Mouse (Mus musculus): ENCODE data around the gene Zfp706. TPM values are rescaled to one million over a fixed set of nuclear protein-coding genes. Genes with fewer than 3 reads are reported as not detected.

The Zfp706 gene
- polyA plus RNA-seq, 1 experiment from 2014 or later: 868 TPM

GRCm38 (mm10) chr15:37020581-37021245, 13.1 kb upstream of the Zfp706 start:
- Histone ChIP-seq H3K4me1 (replicated peaks; ENCODE audit: control insufficient read depth, insufficient read depth) (no peaks in the 10 kb centered on the region), H3K36me3 (ENCODE audit: control insufficient read depth, insufficient read depth, low read length) (no peaks in the 10 kb centered on the region), H3K9ac (ENCODE audit: low read length) (no peak overlapping the region), H3K9me3 (ENCODE audit: control insufficient read depth, low read length) (no peaks in the 10 kb centered on the region), H3K4me2 (replicated peaks; ENCODE audit: low read depth) (no peak overlapping the region), H3K27ac (replicated peaks) (no peak overlapping the region), H3K4me3 (ENCODE audit: low read depth, low read length) (no peak overlapping the region), H3K27me3 (ENCODE audit: control insufficient read depth, insufficient read depth, low read length) (no peaks in the 10 kb centered on the region)
- no peak for TF ChIP-seq EP300 (optimal IDR thresholded peaks at IDR 0.05)
- peak; percentile 70 for TF ChIP-seq CTCF (IDR thresholded peaks at IDR 0.05; ENCODE audit: low read depth)
- no peak for ATAC-seq (ENCODE audit: low FRiP score, low TSS enrichment)
- no peak for DNase-seq (ENCODE audit: low spot score)

- no peak overlapping the region for H3K4me2 ChIP-seq (replicated peaks; ENCODE audit: low read depth)
- 67% methylated on average over 3 of the region's 3 CpGs for WGBS
- no peak overlapping the region for H3K4me3 ChIP-seq (ENCODE audit: low read depth, low read length)
- TF ChIP-seq EP300 (optimal IDR thresholded peaks at IDR 0.05): no peak
- TF ChIP-seq CTCF (IDR thresholded peaks at IDR 0.05; ENCODE audit: low read depth): no peak
- no peaks in the 10 kb centered on the region for H3K36me3 ChIP-seq (ENCODE audit: control insufficient read depth, insufficient read depth, low read length)
- no peak for ATAC-seq (ENCODE audit: low FRiP score, low TSS enrichment)
- peak overlapping the region; percentile 58; the same call in 1 of the 2 replicates for H3K27ac ChIP-seq (replicated peaks)
- no peaks in the 10 kb centered on the region for H3K27me3 ChIP-seq (ENCODE audit: control insufficient read depth, insufficient read depth, low read length)
- H3K9me3 ChIP-seq (ENCODE audit: control insufficient read depth, low read length): no peaks in the 10 kb centered on the region
- DNase-seq (ENCODE audit: low spot score): no peak
- no peaks in the 10 kb centered on the region for H3K4me1 ChIP-seq (replicated peaks; ENCODE audit: control insufficient read depth, insufficient read depth)
- H3K9ac ChIP-seq (ENCODE audit: low read length): no peak overlapping the region
Measured at GRCm38 (mm10) chr15:37019434-37019833, 11.9 kb upstream of the Zfp706 start.

DNA sequence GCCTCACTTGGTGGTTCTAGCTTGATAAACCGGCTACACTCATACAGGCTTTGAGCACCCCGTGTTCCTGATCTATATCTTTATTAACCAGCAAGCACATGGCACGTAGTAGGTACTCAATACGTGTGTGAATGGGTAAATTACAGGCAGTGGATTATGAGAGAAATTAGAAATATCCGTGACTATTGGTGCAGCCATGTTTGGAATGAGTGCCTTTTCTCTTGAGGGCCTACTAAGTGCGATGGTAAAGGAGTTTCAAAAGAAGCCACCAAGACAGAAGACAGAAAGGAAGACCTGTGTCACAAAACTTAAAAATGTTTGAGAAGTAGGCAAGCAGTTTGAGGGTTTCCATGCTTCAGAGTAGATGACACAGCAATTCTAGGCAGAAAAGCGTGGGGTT, 4.3 kb upstream of the Zfp706 start:
- ATAC-seq (ENCODE audit: low FRiP score, low TSS enrichment) (no peak), DNase-seq (ENCODE audit: low spot score) (no peak)
- no peaks in the 10 kb centered on the region for H3K36me3 ChIP-seq (ENCODE audit: control insufficient read depth, insufficient read depth, low read length)
- 87% methylated on average over 7 of the region's 7 CpGs for WGBS
- H3K27me3 ChIP-seq (ENCODE audit: control insufficient read depth, insufficient read depth, low read length): no peaks in the 10 kb centered on the region
- no peak for TF ChIP-seq EP300 (optimal IDR thresholded peaks at IDR 0.05)
- TF ChIP-seq CTCF (IDR thresholded peaks at IDR 0.05; ENCODE audit: low read depth): no peak
- no peaks in the 10 kb centered on the region for H3K9me3 ChIP-seq (ENCODE audit: control insufficient read depth, low read length)
- H3K4me3 ChIP-seq (ENCODE audit: low read depth, low read length): no peak overlapping the region
- no peak overlapping the region for H3K27ac ChIP-seq (replicated peaks)
- no peaks in the 10 kb centered on the region for H3K4me1 ChIP-seq (replicated peaks; ENCODE audit: control insufficient read depth, insufficient read depth)
- H3K9ac ChIP-seq (ENCODE audit: low read length): no peak overlapping the region
- no peak overlapping the region for H3K4me2 ChIP-seq (replicated peaks; ENCODE audit: low read depth)

- no peaks in the 10 kb centered on the region for H3K4me1 ChIP-seq (replicated peaks; ENCODE audit: control insufficient read depth, insufficient read depth)
- no peak overlapping the region for H3K9ac ChIP-seq (ENCODE audit: low read length)
- no peak for DNase-seq (ENCODE audit: low spot score)
- no peaks in the 10 kb centered on the region for H3K9me3 ChIP-seq (ENCODE audit: control insufficient read depth, low read length)
- no peak for ATAC-seq (ENCODE audit: low FRiP score, low TSS enrichment)
- no peak overlapping the region for H3K4me3 ChIP-seq (ENCODE audit: low read depth, low read length)
- TF ChIP-seq EP300 (optimal IDR thresholded peaks at IDR 0.05) (no peak), CTCF (IDR thresholded peaks at IDR 0.05; ENCODE audit: low read depth) (no peak)
- 34% methylated on average over 3 of the region's 3 CpGs for WGBS
- no peak overlapping the region for H3K4me2 ChIP-seq (replicated peaks; ENCODE audit: low read depth)
- no peaks in the 10 kb centered on the region for H3K27me3 ChIP-seq (ENCODE audit: control insufficient read depth, insufficient read depth, low read length)
- H3K27ac ChIP-seq (replicated peaks): no peak overlapping the region
- no peaks in the 10 kb centered on the region for H3K36me3 ChIP-seq (ENCODE audit: control insufficient read depth, insufficient read depth, low read length)
Measured at GRCm38 (mm10) chr15:37011316-37011715, 3.7 kb upstream of the Zfp706 start.

- no peak overlapping the region for H3K9ac ChIP-seq (ENCODE audit: low read length)
- TF ChIP-seq CTCF (IDR thresholded peaks at IDR 0.05; ENCODE audit: low read depth) (no peak), EP300 (optimal IDR thresholded peaks at IDR 0.05) (no peak)
Measured at GRCm38 (mm10) chr15:37008546-37008945, 973 bp upstream of the Zfp706 start.

GRCm38 (mm10) chr15:37007959-37008419, 416 bp upstream of the Zfp706 start:
- Histone ChIP-seq H3K4me1 (replicated peaks; ENCODE audit: control insufficient read depth, insufficient read depth) (no peaks in the 10 kb centered on the region), H3K27me3 (ENCODE audit: control insufficient read depth, insufficient read depth, low read length) (no peaks in the 10 kb centered on the region), H3K9me3 (ENCODE audit: control insufficient read depth, low read length) (no peaks in the 10 kb centered on the region), H3K4me3 (ENCODE audit: low read depth, low read length) (peak overlapping the region; percentile 90), H3K4me2 (replicated peaks; ENCODE audit: low read depth) (peak overlapping the region; percentile 79), H3K36me3 (ENCODE audit: control insufficient read depth, insufficient read depth, low read length) (no peaks in the 10 kb centered on the region), H3K27ac (replicated peaks) (peak overlapping the region; percentile 95), H3K9ac (ENCODE audit: low read length) (peak overlapping the region; percentile 95)
- TF ChIP-seq EP300 (optimal IDR thresholded peaks at IDR 0.05) (no peak), CTCF (IDR thresholded peaks at IDR 0.05; ENCODE audit: low read depth) (no peak)
- peak; percentile 22 for DNase-seq (ENCODE audit: low spot score)
- no peak for ATAC-seq (ENCODE audit: low FRiP score, low TSS enrichment)
- 23% methylated on average over 8 of the region's 8 CpGs for WGBS

More at GRCm38 (mm10) chr15:37008546-37008945, 973 bp upstream of the Zfp706 start:
- Histone ChIP-seq H3K4me1 (replicated peaks; ENCODE audit: control insufficient read depth, insufficient read depth) (no peaks in the 10 kb centered on the region), H3K27ac (replicated peaks) (no peak overlapping the region), H3K4me2 (replicated peaks; ENCODE audit: low read depth) (no peak overlapping the region), H3K36me3 (ENCODE audit: control insufficient read depth, insufficient read depth, low read length) (no peaks in the 10 kb centered on the region), H3K27me3 (ENCODE audit: control insufficient read depth, insufficient read depth, low read length) (no peaks in the 10 kb centered on the region), H3K4me3 (ENCODE audit: low read depth, low read length) (no peak overlapping the region), H3K9me3 (ENCODE audit: control insufficient read depth, low read length) (no peaks in the 10 kb centered on the region)
- no peak for DNase-seq (ENCODE audit: low spot score)
- no peak for ATAC-seq (ENCODE audit: low FRiP score, low TSS enrichment)

Data from stomach, postnatal 0 days (tissue).